Mouse (Mus musculus) heart, embryonic 11.5 days (tissue): ENCODE data around the gene Magi2. TPM values are rescaled to one million over a fixed set of nuclear protein-coding genes. Genes with fewer than 3 reads are reported as not detected.

ENCODE experiments used
- ATAC-seq: fragments of 200-750 bp; cut with Nextera tagmentation; replicated peaks from 2 replicates; pipeline ENCODE4 v1.8.0; 2017; ENCODE audit warnings: moderate library complexity; ENCODE audit not compliant: insufficient number of reproducible peaks, low FRiP score, low TSS enrichment
- H3K27ac ChIP-seq: fragments of 300-500 bp; sonication (generic); 2 replicates; pipeline ENCODE4 v1.5.1; 2014; ENCODE audit warnings: mild to moderate bottlenecking, low read depth, low read length
- H3K27me3 ChIP-seq: fragments of 300-500 bp; sonication (generic); 2 replicates; pipeline ENCODE4 v1.6.1; 2014; ENCODE audit warnings: mild to moderate bottlenecking, low read length, mixed read lengths; ENCODE audit not compliant: control insufficient read depth, insufficient read depth
- H3K36me3 ChIP-seq: fragments of 300-500 bp; sonication (generic); 2 replicates; pipeline ENCODE4 v1.6.1; 2014; ENCODE audit warnings: mild to moderate bottlenecking, low read length, moderate library complexity, mixed read lengths; ENCODE audit not compliant: control insufficient read depth, insufficient read depth
- H3K4me1 ChIP-seq: fragments of 300-500 bp; sonication (generic); 2 replicates; pipeline ENCODE4 v1.6.1; 2014; ENCODE audit warnings: low read length; ENCODE audit not compliant: control insufficient read depth, insufficient read depth
- H3K4me2 ChIP-seq: fragments of 300-500 bp; sonication (generic); 2 replicates; pipeline ENCODE4 v1.6.1; 2014; ENCODE audit warnings: mild to moderate bottlenecking, moderate library complexity
- H3K4me3 ChIP-seq: fragments of 300-500 bp; sonication (generic); 2 replicates; pipeline ENCODE4 v1.5.1; 2014; ENCODE audit warnings: low read depth, low read length
- H3K9ac ChIP-seq: fragments of 300-500 bp; sonication (generic); 2 replicates; pipeline ENCODE4 v1.6.1; 2014; ENCODE audit warnings: mild to moderate bottlenecking, low read depth, low read length, moderate library complexity
- H3K9me3 ChIP-seq: fragments of 300-500 bp; sonication (generic); replicated peaks from 2 replicates; pipeline ENCODE4 v1.6.1; 2016; ENCODE audit warnings: low read length; ENCODE audit not compliant: control insufficient read depth
- WGBS: fragments of 180-500 bp; shearing (Covaris S2); extraction: QIAGEN DNeasy Blood & Tissue Kit; methylation state at CpG from one replicate; pipeline ENCODE4 v1.1.7; 2014; ENCODE audit not compliant: insufficient replicate concordance; 5-methylcytosine and 5-hydroxymethylcytosine counted together
- polyA plus RNA-seq: library from polyadenylated mRNA; unstranded; fragments of >200 nt; fragmentation: Nextera tagmentation; extraction: Ambion mirVana; gene quantifications from 2 replicates; pipeline ENCODE4 v1.2.1, GENCODE M21; 2014

Gene Magi2
- polyA plus RNA-seq, 1 experiment from 2014 or later, result 2.5 TPM

DNA sequence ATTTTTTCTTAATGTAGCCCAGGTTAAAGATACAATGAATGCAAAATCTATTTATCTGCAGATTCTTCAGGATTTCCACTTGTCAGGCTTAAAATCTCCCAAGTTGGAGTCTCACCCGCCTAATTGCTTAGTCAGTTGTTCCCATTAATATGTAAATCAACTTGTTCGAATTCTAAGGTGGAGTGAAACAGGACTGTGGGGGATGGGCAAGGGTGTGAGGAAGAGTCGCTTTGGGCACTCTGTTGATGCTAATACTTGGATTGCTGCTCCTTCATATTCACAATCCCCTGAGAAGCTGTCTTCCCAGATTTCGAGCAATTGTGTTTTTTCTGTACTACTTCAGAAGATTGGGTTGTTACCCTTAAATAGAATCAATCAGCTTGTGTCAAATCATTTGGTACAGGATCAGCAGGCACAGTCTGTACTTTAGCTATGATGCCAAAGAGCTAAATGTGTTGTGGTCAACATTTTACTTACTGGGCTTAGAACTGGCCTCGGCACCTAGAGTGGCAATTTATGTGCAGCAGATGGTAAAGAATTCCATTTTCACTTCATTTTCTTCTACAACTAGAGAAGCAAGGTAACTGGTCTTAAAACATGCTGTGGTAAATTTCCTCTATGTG lies 560.8 kb downstream of the Magi2 start:
- H3K36me3 ChIP-seq, result no peaks in the 10 kb centered on the region
- no peaks in the 10 kb centered on the region for H3K4me1 ChIP-seq
- 40% methylated on average over 5 of the region's 5 CpGs for WGBS
- no peak overlapping the region for H3K9ac ChIP-seq
- no peak overlapping the region for H3K27ac ChIP-seq
- no peak overlapping the region for H3K4me2 ChIP-seq
- no peaks in the 10 kb centered on the region for H3K27me3 ChIP-seq
- no peak for ATAC-seq
- H3K9me3 ChIP-seq, result peaks cover 3% of the 10 kb centered on the region
- no peak overlapping the region for H3K4me3 ChIP-seq

DNA sequence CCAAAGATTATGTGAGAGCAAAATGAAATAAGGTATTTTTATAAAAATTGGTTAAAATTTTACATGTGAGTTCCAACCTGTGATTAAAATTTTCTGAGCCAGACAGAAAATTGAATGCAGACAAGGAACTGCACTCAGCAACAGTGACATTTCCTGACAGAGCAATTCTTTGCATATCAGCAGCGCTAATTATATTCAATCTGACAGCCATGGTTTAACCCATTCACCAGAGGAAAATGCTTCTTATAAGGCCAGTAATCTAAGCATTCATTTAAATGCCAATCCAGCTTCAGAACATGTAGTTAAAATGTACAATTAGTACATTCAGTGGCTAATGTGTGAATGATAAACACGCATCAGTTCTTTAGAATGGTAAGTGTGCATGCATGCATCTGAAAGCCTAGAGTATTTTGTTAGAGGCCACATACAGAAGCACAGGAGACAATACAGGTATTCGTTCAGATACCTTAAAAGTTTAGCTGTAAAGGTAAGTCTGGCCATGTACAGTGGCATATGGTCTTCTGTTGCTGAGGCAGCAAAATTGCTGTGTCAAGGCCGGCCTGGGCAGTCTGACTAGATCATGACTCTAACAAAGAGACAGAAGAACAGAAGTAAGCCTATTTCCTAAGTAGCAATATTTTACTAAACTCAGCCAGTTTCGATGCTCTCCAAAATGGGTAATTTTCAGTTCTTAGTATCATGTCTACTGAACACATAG lies 576.4 kb downstream of the Magi2 start:
- Histone ChIP-seq H3K36me3 (no peaks in the 10 kb centered on the region), H3K4me2 (no peak overlapping the region), H3K4me1 (no peaks in the 10 kb centered on the region), H3K9ac (no peak overlapping the region), H3K9me3 (no peaks in the 10 kb centered on the region), H3K4me3 (no peak overlapping the region), H3K27ac (no peak overlapping the region), H3K27me3 (no peaks in the 10 kb centered on the region)
- 79% methylated on average over 5 of the region's 5 CpGs for WGBS
- no peak for ATAC-seq

DNA sequence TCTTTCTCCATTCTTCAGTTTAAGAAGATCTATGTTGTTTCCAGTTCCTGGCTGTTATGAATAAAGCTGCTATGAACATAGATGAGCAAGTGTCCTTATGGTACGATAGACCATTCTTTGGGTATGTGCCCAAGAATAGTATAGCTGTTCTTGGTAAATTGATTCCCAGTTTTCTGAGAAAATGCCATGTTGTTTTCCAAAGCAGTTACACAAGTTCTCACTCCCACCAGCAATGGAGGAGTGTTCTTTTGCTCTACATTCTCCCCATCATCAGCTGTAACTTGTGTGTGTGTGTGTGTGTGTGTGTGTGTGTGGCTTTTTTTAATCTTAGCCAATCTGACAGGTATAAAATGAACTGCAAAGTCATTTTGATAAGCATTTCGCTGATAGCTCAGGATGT lies 595.7 kb downstream of the Magi2 start:
- Histone ChIP-seq H3K4me2 (no peak overlapping the region), H3K36me3 (no peaks in the 10 kb centered on the region), H3K9ac (no peak overlapping the region), H3K4me3 (no peak overlapping the region), H3K9me3 (no peaks in the 10 kb centered on the region), H3K4me1 (no peaks in the 10 kb centered on the region), H3K27ac (no peak overlapping the region), H3K27me3 (no peaks in the 10 kb centered on the region)
- ATAC-seq, result no peak
- 82% methylated on average over 2 of the region's 2 CpGs for WGBS

DNA sequence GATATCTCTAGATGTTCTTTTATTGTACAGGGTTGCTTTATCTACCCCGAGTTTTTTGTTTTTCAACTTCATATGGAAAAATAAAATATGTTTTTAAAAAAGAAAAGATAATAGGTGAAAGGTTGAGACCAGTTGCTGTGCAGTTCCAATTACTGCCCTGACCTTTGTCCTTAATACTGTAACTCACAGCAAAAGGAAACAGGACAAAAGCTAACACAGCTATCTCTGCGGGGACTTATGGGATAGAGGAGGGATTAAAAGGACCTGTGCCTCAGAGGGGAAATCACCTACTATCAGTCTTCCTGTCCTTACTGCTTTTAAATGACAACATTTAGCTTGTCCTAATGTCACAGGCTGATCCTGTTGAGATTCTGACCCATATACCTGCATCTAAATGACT lies 599.1 kb downstream of the Magi2 start:
- H3K4me3 ChIP-seq, result no peak overlapping the region
- H3K27ac ChIP-seq, result no peak overlapping the region
- no peaks in the 10 kb centered on the region for H3K27me3 ChIP-seq
- H3K36me3 ChIP-seq, result no peaks in the 10 kb centered on the region
- H3K4me1 ChIP-seq, result no peaks in the 10 kb centered on the region
- no peaks in the 10 kb centered on the region for H3K9me3 ChIP-seq
- ATAC-seq, result no peak
- WGBS, result 49% methylated on average over 2 of the region's 2 CpGs
- H3K4me2 ChIP-seq, result no peak overlapping the region
- H3K9ac ChIP-seq, result no peak overlapping the region

DNA sequence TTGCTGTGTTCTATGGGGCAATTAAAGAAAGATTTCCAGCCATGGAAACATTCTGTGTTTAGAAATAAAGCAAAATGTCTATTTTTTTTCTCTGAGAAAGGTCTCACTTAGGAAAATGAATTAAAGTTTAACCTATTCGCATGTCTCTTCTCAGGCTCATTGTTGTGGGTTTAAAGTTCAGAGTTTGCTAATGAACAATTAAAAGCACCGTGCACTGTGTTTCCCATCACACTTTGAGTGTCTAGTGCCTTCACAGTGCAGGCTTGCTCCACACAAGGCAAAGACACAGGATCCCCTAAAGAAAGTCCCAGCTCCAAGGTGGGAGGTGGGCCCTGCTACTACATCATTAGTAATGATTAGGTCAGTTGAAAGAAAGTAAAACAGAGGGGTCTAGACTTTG lies 602.5 kb downstream of the Magi2 start:
- Histone ChIP-seq H3K9me3 (no peaks in the 10 kb centered on the region), H3K27ac (no peak overlapping the region), H3K4me1 (no peaks in the 10 kb centered on the region), H3K4me3 (no peak overlapping the region), H3K36me3 (no peaks in the 10 kb centered on the region), H3K27me3 (no peaks in the 10 kb centered on the region), H3K9ac (no peak overlapping the region), H3K4me2 (no peak overlapping the region)
- WGBS, result 77% methylated on average over 2 of the region's 2 CpGs
- ATAC-seq, result no peak

DNA sequence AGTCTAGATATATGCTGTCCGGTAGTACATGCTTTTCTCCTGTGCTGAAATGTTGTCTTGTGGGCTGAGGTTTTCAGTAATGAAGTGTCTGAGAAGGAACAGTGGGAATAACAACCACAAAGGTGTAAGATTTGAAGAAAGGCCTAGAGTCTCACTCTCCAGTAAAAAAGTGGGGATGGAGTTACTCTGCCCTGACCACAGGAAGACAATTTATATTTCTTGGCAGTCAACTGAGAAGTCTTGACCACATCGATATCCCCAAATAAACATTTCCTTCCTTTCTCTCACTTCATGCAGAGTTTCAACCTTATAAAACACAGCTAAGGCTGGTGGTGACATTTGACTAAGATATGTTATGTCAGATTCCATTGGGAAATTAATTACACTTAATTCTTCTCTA lies 636.0 kb downstream of the Magi2 start:
- H3K27me3 ChIP-seq, result no peaks in the 10 kb centered on the region
- no peak overlapping the region for H3K9ac ChIP-seq
- no peak overlapping the region for H3K27ac ChIP-seq
- no peaks in the 10 kb centered on the region for H3K9me3 ChIP-seq
- no peak for ATAC-seq
- H3K36me3 ChIP-seq, result no peaks in the 10 kb centered on the region
- no peak overlapping the region for H3K4me3 ChIP-seq
- 65% methylated on average over 2 of the region's 2 CpGs for WGBS
- H3K4me2 ChIP-seq, result no peak overlapping the region
- H3K4me1 ChIP-seq, result no peaks in the 10 kb centered on the region

DNA sequence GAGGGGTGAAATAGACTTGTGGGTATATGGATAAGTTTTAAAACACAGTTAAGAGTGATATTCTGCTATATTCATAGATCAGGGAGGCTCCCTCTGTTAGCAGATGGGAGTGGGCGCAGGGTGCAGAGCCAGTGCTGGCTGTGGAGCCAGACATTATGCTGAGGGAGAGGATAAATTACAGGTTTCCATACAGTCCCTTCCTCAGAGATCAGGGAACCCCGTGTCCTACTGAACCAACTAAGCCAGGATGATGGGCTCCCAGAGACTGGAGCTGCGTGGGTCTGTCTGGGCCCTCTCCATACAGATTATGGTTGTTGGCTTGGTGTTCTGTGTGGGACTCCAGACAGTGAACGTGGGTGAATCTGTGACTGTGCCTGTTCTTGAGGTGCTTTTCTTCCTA lies 643.6 kb downstream of the Magi2 start:
- Histone ChIP-seq H3K9me3 (no peaks in the 10 kb centered on the region), H3K27me3 (no peaks in the 10 kb centered on the region), H3K36me3 (no peaks in the 10 kb centered on the region), H3K4me1 (no peaks in the 10 kb centered on the region), H3K9ac (no peak overlapping the region), H3K4me3 (no peak overlapping the region), H3K4me2 (no peak overlapping the region), H3K27ac (no peak overlapping the region)
- ATAC-seq, result no peak
- WGBS, result 73% methylated on average over 4 of the region's 4 CpGs

DNA sequence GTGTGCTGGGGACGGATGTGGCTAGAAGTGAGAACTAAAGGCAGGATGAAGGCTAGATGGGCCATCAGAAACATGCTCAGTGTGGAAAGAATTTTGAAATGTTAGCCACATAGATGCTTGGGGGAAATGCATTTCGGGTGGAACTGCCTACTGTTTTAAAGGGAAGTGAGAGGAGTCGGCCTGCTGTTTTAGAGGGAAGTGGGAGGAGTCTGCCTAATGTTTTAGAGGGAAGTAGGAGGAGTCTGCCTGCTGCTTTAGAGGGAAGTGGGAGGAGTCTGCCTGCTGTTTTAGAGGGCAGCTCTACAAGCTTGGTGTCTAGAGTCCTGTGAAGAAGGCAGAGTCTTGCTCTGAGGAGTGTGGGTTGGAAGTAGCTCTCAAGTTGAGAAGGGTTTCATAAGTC lies 664.9 kb downstream of the Magi2 start:
- no peak overlapping the region for H3K4me2 ChIP-seq
- no peaks in the 10 kb centered on the region for H3K36me3 ChIP-seq
- H3K27ac ChIP-seq, result no peak overlapping the region
- no peak overlapping the region for H3K9ac ChIP-seq
- no peak overlapping the region for H3K4me3 ChIP-seq
- no peaks in the 10 kb centered on the region for H3K9me3 ChIP-seq
- 67% methylated on average over 3 of the region's 3 CpGs for WGBS
- H3K4me1 ChIP-seq, result no peaks in the 10 kb centered on the region
- no peak for ATAC-seq
- no peaks in the 10 kb centered on the region for H3K27me3 ChIP-seq

DNA sequence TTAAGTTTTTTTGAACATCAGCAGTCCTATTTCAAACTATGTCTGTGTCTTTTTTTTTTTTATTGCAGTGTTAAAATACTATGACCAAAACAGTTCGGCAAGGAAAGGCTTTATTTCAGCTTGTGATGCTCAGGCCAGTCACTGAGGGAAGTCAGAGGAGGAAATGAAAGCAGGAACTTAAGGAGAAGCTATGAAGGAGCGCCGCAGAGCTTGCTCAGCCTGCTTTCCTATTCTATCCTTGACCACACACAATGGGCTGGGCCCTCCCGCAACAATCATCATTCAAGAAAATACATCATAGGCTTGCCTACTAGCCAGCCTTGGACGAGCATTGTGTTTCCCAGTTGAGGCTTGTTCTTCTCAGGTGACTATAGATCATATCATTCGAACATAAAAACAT lies 669.1 kb downstream of the Magi2 start:
- WGBS, result 81% methylated on average over 6 of the region's 6 CpGs
- Histone ChIP-seq H3K4me3 (no peak overlapping the region), H3K36me3 (no peaks in the 10 kb centered on the region), H3K4me1 (no peaks in the 10 kb centered on the region), H3K27ac (no peak overlapping the region), H3K4me2 (no peak overlapping the region), H3K9ac (no peak overlapping the region), H3K9me3 (no peaks in the 10 kb centered on the region), H3K27me3 (no peaks in the 10 kb centered on the region)
- no peak for ATAC-seq
